Mouse (Mus musculus) inflammation-experienced regulatory T-cells, adult 6 months (primary cell): ENCODE data around the gene Prmt2. TPM values are rescaled to one million over a fixed set of nuclear protein-coding genes. Genes with fewer than 3 reads are reported as not detected.

Experiments used
- ATAC-seq: one replicate; pipeline ENCODE4 v1.8.0; 2017
- polyA plus RNA-seq, 3 experiments: library from polyadenylated mRNA; unstranded; fragments of 100-300 nt; shearing (Covaris generic); gene quantifications; one replicate each; pipeline ENCODE4 v1.2.1; 2017

The Prmt2 gene
- polyA plus RNA-seq, 3 experiments from 2014 or later, result 19.2 to 41.4 (median 37.6) TPM

DNA sequence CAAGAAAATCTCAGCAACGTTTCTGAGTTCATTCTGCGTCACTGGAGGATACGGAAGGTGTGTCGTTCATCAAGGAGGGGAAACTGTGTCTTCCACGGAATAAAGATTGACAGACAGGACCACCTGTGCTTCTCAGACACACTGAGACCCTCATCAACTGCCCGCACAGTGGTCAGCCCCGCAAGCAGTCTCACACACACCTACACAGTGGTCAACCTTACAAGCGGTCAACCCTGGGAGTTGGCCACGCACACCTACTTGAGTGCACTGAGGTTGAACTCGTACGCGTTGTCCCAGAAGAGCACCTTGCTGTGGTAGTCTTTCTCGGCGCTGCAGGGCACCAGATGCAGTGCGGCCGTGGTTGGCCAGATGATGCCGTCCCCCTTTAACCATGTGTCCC is 20.6 kb downstream of the Prmt2 start:
- ATAC-seq, result no peak

DNA sequence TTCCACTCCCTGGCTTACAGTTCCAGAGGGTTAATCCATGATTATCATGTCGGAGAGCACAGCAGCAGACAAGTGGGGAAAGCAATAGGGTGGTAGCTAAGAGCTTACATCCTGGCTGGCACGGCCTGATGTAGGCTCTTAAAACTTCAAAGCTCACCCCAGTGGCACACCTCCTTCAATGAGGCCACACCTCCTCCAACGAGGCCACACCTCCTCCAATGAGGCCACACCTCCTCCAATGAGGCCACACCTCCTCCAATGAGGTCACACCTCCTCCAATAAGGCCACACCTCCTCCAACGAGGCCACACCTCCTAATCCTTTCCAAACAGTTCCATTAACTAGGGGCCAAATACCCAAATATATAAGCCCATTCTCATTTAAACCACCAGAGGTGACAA is 23.5 kb downstream of the Prmt2 start:
- no peak for ATAC-seq

DNA sequence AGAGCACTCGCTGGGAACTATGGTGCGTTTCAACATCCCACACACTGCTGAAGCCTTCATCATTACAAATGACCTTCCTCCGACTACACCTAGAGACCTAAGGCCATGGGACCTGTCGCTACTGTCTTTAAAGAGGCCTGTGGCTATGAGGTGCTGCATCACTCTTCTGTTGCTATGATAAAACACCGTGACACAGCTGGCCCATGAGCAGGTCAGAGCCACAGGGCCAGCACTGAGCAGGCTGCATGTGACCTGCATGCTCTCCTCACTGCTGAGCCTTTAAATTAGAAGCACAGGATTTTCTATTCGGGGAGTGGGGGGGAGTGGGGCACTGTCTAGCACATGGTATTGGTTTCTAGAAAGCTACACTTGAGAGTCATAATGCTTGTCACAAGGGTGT is 25.5 kb downstream of the Prmt2 start:
- ATAC-seq, result no peak

DNA sequence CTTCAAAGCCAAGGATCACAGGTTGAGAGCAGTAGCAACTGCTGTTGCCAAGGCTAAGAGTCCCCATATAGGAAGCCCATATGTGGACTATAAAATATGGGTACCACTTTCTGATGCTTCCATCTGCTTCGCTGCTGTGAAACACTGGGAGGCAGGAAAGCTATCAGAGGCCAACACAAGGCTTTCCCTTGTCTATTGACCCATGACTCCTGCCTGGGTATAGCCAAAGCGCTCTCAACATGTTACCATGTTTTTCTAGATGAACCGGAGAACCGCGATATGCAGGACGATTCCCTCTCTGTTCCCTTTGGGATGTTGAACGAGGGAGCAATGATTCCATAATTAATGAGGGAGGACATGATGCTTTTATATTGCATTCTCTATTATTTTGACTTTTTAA is 26.9 kb downstream of the Prmt2 start:
- no peak for ATAC-seq

GRCm38 (mm10) chr10:76209241-76209640 is 28.4 kb downstream of the Prmt2 start:
- ATAC-seq, result no peak

DNA sequence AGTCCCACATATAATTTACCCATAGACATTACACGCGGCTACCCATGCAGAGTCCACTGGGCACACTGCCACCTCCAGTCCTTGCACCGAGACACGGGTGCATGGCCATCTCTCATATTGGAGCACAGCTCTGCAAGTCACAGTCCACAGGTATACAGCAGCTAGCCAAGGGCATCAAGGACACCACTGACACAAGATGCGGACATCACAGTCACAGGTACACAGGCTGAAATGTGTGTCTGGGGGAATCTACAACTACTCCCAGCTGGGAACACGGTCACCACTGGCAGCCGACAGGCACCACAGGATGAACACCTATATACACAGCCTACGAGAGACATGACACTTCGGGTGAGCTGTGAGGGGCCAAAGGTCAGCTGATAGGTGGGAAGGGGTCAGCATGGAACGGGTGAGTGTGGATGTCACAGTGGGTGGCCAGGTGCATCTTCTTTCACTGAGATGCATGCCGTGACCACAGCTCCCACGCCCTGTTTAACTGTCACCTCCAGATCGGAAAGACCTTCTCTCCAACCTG is 30.3 kb downstream of the Prmt2 start:
- ATAC-seq, result no peak

DNA sequence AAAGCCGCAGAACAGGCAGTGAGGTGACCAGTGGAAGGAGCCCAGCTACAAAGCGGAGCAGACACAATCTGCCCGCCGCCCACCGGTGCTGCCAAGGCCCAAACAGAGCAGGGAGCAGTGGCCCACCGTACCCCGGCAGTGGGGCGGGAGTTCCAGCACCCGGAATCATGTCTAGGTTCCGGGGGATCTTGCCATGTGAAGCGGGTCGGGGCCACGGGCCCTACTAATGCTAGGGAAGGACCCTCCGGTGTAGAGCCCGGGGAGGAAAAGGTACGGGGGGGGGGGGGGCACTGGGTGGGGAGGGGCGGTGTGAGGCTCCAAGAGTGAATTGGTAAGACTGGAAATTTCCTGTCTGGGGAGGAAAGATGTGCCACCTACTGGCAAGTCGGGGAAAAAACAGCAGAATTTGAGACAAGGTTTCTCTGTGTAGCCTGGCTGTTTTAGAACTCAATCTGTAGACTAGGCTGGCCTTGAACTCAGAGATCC is 33.8 kb downstream of the Prmt2 start:
- ATAC-seq, result no peak

DNA sequence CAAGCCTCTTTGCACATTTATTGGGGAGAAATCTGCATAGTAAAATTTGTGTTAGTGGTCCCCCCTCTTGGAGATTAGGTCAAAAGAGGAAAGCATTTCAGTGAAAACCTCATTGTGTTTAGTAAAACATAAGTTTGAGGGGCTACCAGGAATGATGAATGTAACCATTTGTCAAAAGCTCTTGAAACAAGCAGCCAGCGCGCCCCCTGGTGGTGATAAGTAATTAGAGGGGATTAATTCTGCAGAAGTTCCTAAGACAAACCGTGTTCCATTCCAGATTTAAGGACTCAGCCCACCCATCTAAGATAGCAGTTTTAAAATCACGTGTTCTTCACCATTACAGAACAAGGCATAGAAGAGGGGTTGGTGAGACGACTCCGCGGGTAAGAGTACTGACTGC is 35.7 kb downstream of the Prmt2 start:
- no peak for ATAC-seq

GRCm38 (mm10) chr10:76201416-76201815 is 36.2 kb downstream of the Prmt2 start:
- no peak for ATAC-seq

DNA sequence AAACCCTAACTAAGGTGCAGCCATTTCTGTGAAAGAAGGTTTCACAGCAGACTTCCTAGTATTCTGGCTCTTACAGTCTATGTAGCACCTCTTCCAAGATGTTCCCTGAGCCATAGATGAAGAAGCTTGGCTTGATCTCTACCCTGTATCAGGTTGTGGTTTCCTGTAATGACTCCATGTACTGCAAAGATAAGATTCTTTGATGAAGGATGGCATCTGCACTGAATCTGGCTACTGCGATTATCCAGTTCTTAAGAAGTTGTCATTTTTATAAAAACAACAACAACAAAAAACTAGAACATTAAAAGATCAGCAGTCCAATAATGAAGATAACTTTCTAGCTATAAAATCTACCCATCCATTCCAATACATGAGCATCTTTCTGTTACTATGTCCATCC is 49.7 kb downstream of the Prmt2 start:
- ATAC-seq, result no peak

DNA sequence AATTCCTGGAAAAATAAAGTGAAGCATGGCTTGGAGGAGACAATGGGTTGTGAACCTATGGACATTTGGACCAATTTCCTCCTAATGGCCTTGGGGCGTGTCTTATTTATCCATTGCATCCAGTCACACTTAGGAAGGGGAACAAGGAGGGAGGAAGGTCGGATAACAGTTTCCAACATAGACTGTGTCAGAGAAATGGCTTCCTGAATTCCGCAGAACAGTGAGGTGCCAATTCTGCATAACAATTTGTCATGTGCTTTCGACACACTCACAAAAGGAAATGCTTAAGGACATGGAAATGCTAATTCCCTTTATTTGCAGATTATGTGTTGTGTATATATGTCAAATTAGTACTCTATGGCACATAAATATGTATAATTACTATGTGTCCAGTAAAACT is 52.4 kb downstream of the Prmt2 start:
- no peak for ATAC-seq

DNA sequence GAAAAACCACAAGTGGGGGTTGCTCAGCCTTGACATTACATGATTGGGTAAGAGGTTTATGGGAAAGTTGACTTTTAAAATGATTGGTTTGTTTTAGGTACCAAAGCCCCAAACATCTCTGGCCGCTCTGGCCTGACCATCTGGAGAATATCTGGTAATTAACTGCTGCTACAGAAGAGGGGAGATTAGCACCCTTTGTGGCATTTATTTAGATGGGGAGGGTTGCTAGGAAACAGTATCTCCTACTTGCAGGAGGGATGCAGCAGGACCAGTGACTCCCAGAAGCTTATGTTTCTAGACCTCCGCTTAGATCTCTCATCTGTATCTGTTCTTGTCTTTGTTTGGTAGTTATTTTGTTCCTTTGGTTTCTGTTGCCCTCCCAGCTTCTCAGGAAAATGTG is 62.8 kb downstream of the Prmt2 start:
- ATAC-seq, result no peak

DNA sequence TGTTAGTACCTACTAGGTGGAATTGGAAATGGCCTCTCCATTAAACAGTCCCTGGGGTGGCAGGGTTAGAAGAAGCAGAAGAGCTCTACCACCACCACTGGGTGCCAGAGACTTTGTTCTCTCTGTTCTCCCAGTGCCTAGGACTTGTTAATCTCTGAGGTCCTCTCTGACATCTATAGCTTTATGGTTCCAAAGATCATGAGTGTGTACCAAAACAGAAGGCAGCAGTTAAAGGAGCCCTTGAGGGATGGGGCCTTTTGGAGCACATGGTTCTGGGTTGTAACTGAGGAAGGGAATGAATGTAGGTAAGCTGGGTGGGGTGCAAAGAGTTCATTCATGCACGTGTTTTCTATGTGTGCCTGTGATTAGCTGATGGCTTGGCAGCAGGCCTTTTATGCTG is 79.7 kb downstream of the Prmt2 start:
- ATAC-seq, result no peak

DNA sequence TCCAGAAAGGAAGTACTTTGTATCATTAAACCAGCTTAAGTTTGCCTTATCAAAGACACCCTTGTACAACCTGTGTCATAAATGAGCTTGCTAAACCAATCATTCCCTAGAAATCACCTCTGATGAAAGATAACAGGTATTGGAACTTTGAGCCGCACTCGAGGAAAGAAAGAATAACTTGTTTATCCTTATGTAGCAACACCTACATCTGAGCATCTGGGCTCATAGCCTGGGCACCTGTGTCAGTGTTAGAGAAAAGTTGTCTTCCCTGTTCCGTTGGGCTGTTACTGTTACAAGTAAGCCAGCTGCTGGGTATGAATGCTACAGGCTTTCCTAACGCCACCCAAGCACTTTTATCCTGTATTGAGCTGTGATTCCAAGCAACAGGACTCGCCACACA is 80.1 kb downstream of the Prmt2 start:
- ATAC-seq, result no peak

Other genes with a start within 250 kb of the Prmt2 start
- gene Zfp280b, start 205.2 kb downstream of the Prmt2 start, polyA plus RNA-seq, result 10 to 100 TPM in 1 of 3 experiments, 1 to 10 TPM in 2; 9.6 to 10.3 (median 9.9) TPM
- not detected for gene Slc5a4b, start 126.9 kb downstream of the Prmt2 start, polyA plus RNA-seq
- not detected for gene Slc5a4a, start 90.4 kb downstream of the Prmt2 start, polyA plus RNA-seq
- gene S100b, start 16.0 kb upstream of the Prmt2 start, polyA plus RNA-seq, result not detected
- gene Dip2a, start 107.4 kb upstream of the Prmt2 start, polyA plus RNA-seq, result 1 to 10 TPM; 1.4 to 2.3 (median 1.7) TPM
- 1 to 10 TPM in 2 of 3 experiments, not detected in 1; 2.5 to 6.2 TPM for gene AC141477.1, start 202.6 kb upstream of the Prmt2 start, polyA plus RNA-seq
- gene Pcnt, start 204.9 kb upstream of the Prmt2 start, polyA plus RNA-seq, result 10 to 100 TPM; 12.2 to 13.8 (median 13.5) TPM
- gene 2610028H24Rik, start 211.2 kb upstream of the Prmt2 start, polyA plus RNA-seq, result not detected
- gene Mcm3ap, start 231.1 kb upstream of the Prmt2 start, polyA plus RNA-seq, result 10 to 100 TPM; 41.0 to 56.4 (median 54.3) TPM
- gene Ybey, start 231.2 kb upstream of the Prmt2 start, polyA plus RNA-seq, result 1 to 10 TPM; 3.4 to 4.4 (median 3.4) TPM